Mouse (Mus musculus) olfactory bulb, adult 2 months (tissue): ENCODE results near the gene Spats1. TPM values are rescaled to one million over a fixed set of nuclear protein-coding genes. Genes with fewer than 3 reads are reported as not detected.

Experiments used
- H3K27ac ChIP-seq: fragments of 200-500 bp; 2 replicates; pipeline ENCODE4 v1.5.1; 2012; ENCODE audit warnings: low read depth, low read length; ENCODE audit not compliant: insufficient read depth
- H3K4me1 ChIP-seq: fragments of 200-500 bp; 2 replicates; pipeline ENCODE4 v1.6.1; 2012; ENCODE audit warnings: low read length; ENCODE audit not compliant: control insufficient read depth, insufficient read depth
- H3K4me3 ChIP-seq: fragments of 200-500 bp; 2 replicates; pipeline ENCODE4 v1.5.1; 2012; ENCODE audit warnings: mild to moderate bottlenecking, low read depth, low read length, moderate library complexity; ENCODE audit not compliant: insufficient read depth
- CTCF ChIP-seq: fragments of 200-500 bp; IDR thresholded peaks from 2 replicates; pipeline ENCODE4 v1.5.1; 2012; ENCODE audit warnings: low read depth, mild to moderate bottlenecking, low read length, moderate library complexity; ENCODE audit not compliant: insufficient read depth
- POLR2A ChIP-seq: fragments of 200-500 bp; IDR thresholded peaks from 2 replicates; pipeline ENCODE4 v1.6.1; 2012; ENCODE audit warnings: mild to moderate bottlenecking, low read depth, low read length, moderate library complexity; ENCODE audit not compliant: insufficient read depth
- WGBS: fragments of 180-500 bp; shearing (Covaris S2); methylation state at CpG from one replicate; pipeline ENCODE4 v1.1.7; 2018; 5-methylcytosine and 5-hydroxymethylcytosine counted together
- polyA plus RNA-seq: library from polyadenylated mRNA; stranded (reverse); fragments of >200 nt; gene quantifications from 2 replicates; pipeline ENCODE4 v1.2.4, GENCODE M21; 2012; ENCODE audit warnings: low replicate concordance; ENCODE audit not compliant: missing spikeins, insufficient read depth, insufficient read length

Gene Spats1
- polyA plus RNA-seq, 1 experiment: not detected

- peak overlapping the region; percentile 94 for H3K27ac ChIP-seq
- peaks cover 17% of the 10 kb centered on the region for H3K4me1 ChIP-seq
- 52% methylated on average over 8 of the region's 8 CpGs for WGBS
- TF ChIP-seq CTCF: no peak
- no peak for TF ChIP-seq POLR2A
- peak overlapping the region; percentile 60 for H3K4me3 ChIP-seq
Observed at GRCm38 (mm10) chr17:45474146-45474545, 1.1 kb downstream of the Spats1 start.

- peaks cover 17% of the 10 kb centered on the region for H3K4me1 ChIP-seq
- no peak for TF ChIP-seq POLR2A
- TF ChIP-seq CTCF: no peak
- no peak overlapping the region for H3K27ac ChIP-seq
- H3K4me3 ChIP-seq: no peak overlapping the region
- 86% methylated on average over 6 of the region's 6 CpGs for WGBS
Observed at GRCm38 (mm10) chr17:45473667-45474066, 1.5 kb downstream of the Spats1 start.

- Histone ChIP-seq H3K27ac (no peak overlapping the region), H3K4me1 (peaks cover 17% of the 10 kb centered on the region), H3K4me3 (no peak overlapping the region)
- no peak for TF ChIP-seq POLR2A
- TF ChIP-seq CTCF: no peak
- 83% methylated on average over 7 of the region's 7 CpGs for WGBS
Observed at GRCm38 (mm10) chr17:45470726-45471125, 4.5 kb downstream of the Spats1 start.

GRCm38 (mm10) chr17:45468302-45468701, 6.9 kb downstream of the Spats1 start:
- no peak for TF ChIP-seq POLR2A
- TF ChIP-seq CTCF: no peak
- H3K27ac ChIP-seq: no peak overlapping the region
- peaks cover 4% of the 10 kb centered on the region; the same call in 1 of the 2 replicates for H3K4me1 ChIP-seq
- H3K4me3 ChIP-seq: no peak overlapping the region
- WGBS: 78% methylated on average over 5 of the region's 5 CpGs

GRCm38 (mm10) chr17:45466701-45467100, 8.5 kb downstream of the Spats1 start:
- Histone ChIP-seq H3K27ac (no peak overlapping the region), H3K4me3 (no peak overlapping the region), H3K4me1 (peaks cover 3% of the 10 kb centered on the region; the same call in 1 of the 2 replicates)
- WGBS: 68% methylated on average over 2 of the region's 2 CpGs
- TF ChIP-seq POLR2A (no peak), CTCF (no peak)

GRCm38 (mm10) chr17:45464255-45464654, 11.0 kb downstream of the Spats1 start:
- 89% methylated on average over 9 of the region's 9 CpGs for WGBS

GRCm38 (mm10) chr17:45462506-45462905, 12.7 kb downstream of the Spats1 start:
- TF ChIP-seq CTCF (no peak), POLR2A (no peak)

More at GRCm38 (mm10) chr17:45464255-45464654, 11.0 kb downstream of the Spats1 start:
- Histone ChIP-seq H3K4me3 (no peak overlapping the region), H3K4me1 (no peaks in the 10 kb centered on the region), H3K27ac (no peak overlapping the region)
- no peak for TF ChIP-seq CTCF
- TF ChIP-seq POLR2A: no peak

GRCm38 (mm10) chr17:45459062-45459461, 16.2 kb downstream of the Spats1 start:
- 94% methylated on average over 8 of the region's 8 CpGs for WGBS
- TF ChIP-seq POLR2A: no peak
- no peak for TF ChIP-seq CTCF
- no peak overlapping the region for H3K4me3 ChIP-seq
- no peak overlapping the region for H3K27ac ChIP-seq
- H3K4me1 ChIP-seq: peaks cover 5% of the 10 kb centered on the region; the same call in 1 of the 2 replicates

More at GRCm38 (mm10) chr17:45462506-45462905, 12.7 kb downstream of the Spats1 start:
- 93% methylated on average over 4 of the region's 4 CpGs for WGBS
- H3K4me3 ChIP-seq: no peak overlapping the region
- H3K27ac ChIP-seq: no peak overlapping the region
- H3K4me1 ChIP-seq: no peaks in the 10 kb centered on the region

GRCm38 (mm10) chr17:45458516-45458915, 16.7 kb downstream of the Spats1 start:
- TF ChIP-seq POLR2A: no peak
- no peak for TF ChIP-seq CTCF
- Histone ChIP-seq H3K4me1 (peaks cover 5% of the 10 kb centered on the region; the same call in 1 of the 2 replicates), H3K4me3 (no peak overlapping the region), H3K27ac (no peak overlapping the region)
- 90% methylated on average over 4 of the region's 4 CpGs for WGBS
